Mouse (Mus musculus) heart, postnatal 0 days (tissue): ENCODE measurements at regions not wholly inside any gene's neighbourhood (a gene's known extent, or its start where the extent isn't known, plus 50 kb on each side); places are given as distances from the start of the nearest gene placed in this dataset.

ENCODE experiments used
- CTCF ChIP-seq: IDR thresholded peaks from 2 replicates; pipeline ENCODE4 v1.5.1; 2016; ENCODE audit warnings: antibody characterized with exemption, control low read depth, low read depth
- EP300 ChIP-seq: IDR thresholded peaks from 2 replicates; pipeline ENCODE4 v1.6.1; 2016; ENCODE audit warnings: antibody characterized with exemption, low read depth

DNA sequence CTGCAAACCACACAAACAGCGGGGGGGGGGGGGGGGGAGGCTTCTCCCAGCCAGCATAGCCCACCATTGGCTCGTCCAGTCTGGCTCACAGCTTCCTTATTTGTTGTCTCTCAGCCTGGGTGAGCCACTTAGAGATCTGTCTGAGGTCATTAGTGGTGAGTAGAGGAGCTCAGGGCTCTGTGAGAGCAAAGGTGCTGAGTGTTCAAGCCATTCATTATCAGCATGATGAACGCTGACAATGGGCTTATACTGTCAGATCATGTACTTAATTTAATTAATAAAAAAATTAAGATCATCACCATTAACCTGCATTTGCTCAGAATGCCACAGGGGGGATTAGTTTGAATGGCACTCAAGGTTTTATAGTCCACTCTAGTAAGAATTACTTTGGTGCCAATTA is 98.5 kb downstream of the Gm12689 start:
- TF ChIP-seq CTCF: no peak
- TF ChIP-seq EP300: no peak
